Mouse (Mus musculus): ENCODE results near the gene Rel. TPM values are rescaled to one million over a fixed set of nuclear protein-coding genes. Genes with fewer than 3 reads are reported as not detected.

Rel gene
- polyA plus RNA-seq, 2 experiments = 1.7 to 2.1 TPM

GRCm38 (mm10) chr11:23722326-23722725, 48.4 kb downstream of the Rel start:
- Histone ChIP-seq H3K9me3 (ENCODE audit: control insufficient read depth, low read length) (no peaks in the 10 kb centered on the region), H3K9ac (ENCODE audit: low read depth, low read length, severe bottlenecking) (no peak overlapping the region), H3K36me3 (ENCODE audit: control insufficient read depth, insufficient read depth, low read length) (peaks cover 77% of the 10 kb centered on the region), H3K27me3 (ENCODE audit: control insufficient read depth, insufficient read depth, low read length) (no peaks in the 10 kb centered on the region), H3K4me1 (ENCODE audit: control insufficient read depth, insufficient read depth, low read length) (no peaks in the 10 kb centered on the region), H3K27ac (replicated peaks; ENCODE audit: low read depth, low read length) (no peak overlapping the region), H3K4me2 (replicated peaks; ENCODE audit: low read depth, low read length, severe bottlenecking) (no peak overlapping the region), H3K4me3 (replicated peaks; ENCODE audit: low read length) (no peak overlapping the region)
- ATAC-seq (ENCODE audit: low FRiP score, low read depth) (no peak), DNase-seq (ENCODE audit: low spot score) (no peak)
- no peak for TF ChIP-seq POLR2A (IDR thresholded peaks at IDR 0.05; ENCODE audit: borderline replicate concordance, extremely low read depth, insufficient read depth, insufficient read length)
- WGBS = 38% methylated on average over 2 of the region's 2 CpGs

DNA sequence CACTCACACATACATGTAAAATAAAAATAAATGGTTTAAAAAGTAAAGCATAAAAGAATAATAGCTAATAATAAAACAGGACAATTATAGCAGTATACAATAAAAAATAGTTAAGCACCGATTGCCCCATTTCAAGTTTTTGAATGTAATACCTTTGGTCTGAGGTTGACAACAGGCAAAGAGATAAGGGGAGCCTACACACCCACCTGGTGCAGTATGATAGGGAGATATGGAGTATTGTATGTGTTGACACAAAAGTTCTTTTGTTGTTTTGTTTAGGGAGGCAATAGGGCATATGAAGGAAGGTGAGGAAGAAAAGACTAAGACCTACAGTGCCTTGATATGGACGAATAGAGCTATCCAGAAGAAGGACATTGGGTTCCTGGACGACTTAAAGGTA, 50.9 kb downstream of the Rel start:
- Histone ChIP-seq H3K27me3 (ENCODE audit: control insufficient read depth, insufficient read depth, low read length) (no peaks in the 10 kb centered on the region), H3K36me3 (ENCODE audit: control insufficient read depth, insufficient read depth, low read length) (peaks cover 82% of the 10 kb centered on the region), H3K9ac (ENCODE audit: low read depth, low read length, severe bottlenecking) (no peak overlapping the region), H3K27ac (replicated peaks; ENCODE audit: low read depth, low read length) (no peak overlapping the region), H3K4me1 (ENCODE audit: control insufficient read depth, insufficient read depth, low read length) (no peaks in the 10 kb centered on the region), H3K9me3 (ENCODE audit: control insufficient read depth, low read length) (no peaks in the 10 kb centered on the region), H3K4me2 (replicated peaks; ENCODE audit: low read depth, low read length, severe bottlenecking) (no peak overlapping the region), H3K4me3 (replicated peaks; ENCODE audit: low read length) (no peak overlapping the region)
- no peak for TF ChIP-seq POLR2A (IDR thresholded peaks at IDR 0.05; ENCODE audit: borderline replicate concordance, extremely low read depth, insufficient read depth, insufficient read length)
- DNase-seq (ENCODE audit: low spot score) = no peak
- WGBS = 84% methylated on average over 3 of the region's 3 CpGs
- ATAC-seq (ENCODE audit: low FRiP score, low read depth) = no peak

- Histone ChIP-seq H3K9ac (ENCODE audit: low read depth, low read length, severe bottlenecking) (no peak overlapping the region), H3K27me3 (ENCODE audit: control insufficient read depth, insufficient read depth, low read length) (no peaks in the 10 kb centered on the region), H3K4me3 (replicated peaks; ENCODE audit: low read length) (no peak overlapping the region), H3K36me3 (ENCODE audit: control insufficient read depth, insufficient read depth, low read length) (peaks cover 86% of the 10 kb centered on the region), H3K9me3 (ENCODE audit: control insufficient read depth, low read length) (no peaks in the 10 kb centered on the region), H3K4me2 (replicated peaks; ENCODE audit: low read depth, low read length, severe bottlenecking) (no peak overlapping the region), H3K27ac (replicated peaks; ENCODE audit: low read depth, low read length) (no peak overlapping the region), H3K4me1 (ENCODE audit: control insufficient read depth, insufficient read depth, low read length) (no peaks in the 10 kb centered on the region)
- TF ChIP-seq POLR2A (IDR thresholded peaks at IDR 0.05; ENCODE audit: borderline replicate concordance, extremely low read depth, insufficient read depth, insufficient read length) = no peak
- ATAC-seq (ENCODE audit: low FRiP score, low read depth) (no peak), DNase-seq (ENCODE audit: low spot score) (no peak)
- 94% methylated on average over 2 of the region's 2 CpGs for WGBS
Observed at GRCm38 (mm10) chr11:23718856-23719255, 51.9 kb downstream of the Rel start.

DNA sequence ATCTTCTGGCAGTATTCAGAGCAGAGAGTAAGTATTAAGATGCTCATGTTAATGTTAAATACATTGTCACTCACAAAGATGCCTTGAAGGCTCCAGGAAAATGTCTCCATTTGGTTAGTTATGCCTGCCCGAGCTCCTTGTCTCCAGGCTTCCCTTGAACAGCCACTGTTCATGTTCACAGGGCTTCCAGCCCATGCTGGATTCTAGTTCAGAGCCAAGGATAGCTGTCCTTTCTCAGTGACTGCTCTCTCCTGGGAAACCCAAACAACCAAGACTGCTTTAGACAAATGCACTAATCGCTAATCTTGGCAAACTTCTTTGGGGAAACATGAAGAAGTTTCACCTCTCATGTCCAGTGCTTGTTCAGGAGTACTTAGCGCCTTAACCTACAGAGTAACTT, 58.5 kb downstream of the Rel start:
- DNase-seq (ENCODE audit: low spot score) (no peak), ATAC-seq (ENCODE audit: low FRiP score, low read depth) (no peak)
- H3K4me2 ChIP-seq (replicated peaks; ENCODE audit: low read depth, low read length, severe bottlenecking) = no peak overlapping the region
- H3K4me1 ChIP-seq (ENCODE audit: control insufficient read depth, insufficient read depth, low read length) = no peaks in the 10 kb centered on the region
- H3K27me3 ChIP-seq (ENCODE audit: control insufficient read depth, insufficient read depth, low read length) = no peaks in the 10 kb centered on the region
- 85% methylated on average over 3 of the region's 3 CpGs for WGBS
- H3K9me3 ChIP-seq (ENCODE audit: control insufficient read depth, low read length) = no peaks in the 10 kb centered on the region
- H3K27ac ChIP-seq (replicated peaks; ENCODE audit: low read depth, low read length) = no peak overlapping the region
- H3K9ac ChIP-seq (ENCODE audit: low read depth, low read length, severe bottlenecking) = no peak overlapping the region
- no peak for TF ChIP-seq POLR2A (IDR thresholded peaks at IDR 0.05; ENCODE audit: borderline replicate concordance, extremely low read depth, insufficient read depth, insufficient read length)
- H3K36me3 ChIP-seq (ENCODE audit: control insufficient read depth, insufficient read depth, low read length) = peaks cover 88% of the 10 kb centered on the region
- no peak overlapping the region for H3K4me3 ChIP-seq (replicated peaks; ENCODE audit: low read length)

GRCm38 (mm10) chr11:23704604-23705294, 66.0 kb downstream of the Rel start:
- ATAC-seq (ENCODE audit: low FRiP score, low read depth) (no peak), DNase-seq (ENCODE audit: low spot score) (no peak)
- Histone ChIP-seq H3K36me3 (ENCODE audit: control insufficient read depth, insufficient read depth, low read length) (peaks cover 42% of the 10 kb centered on the region), H3K9ac (ENCODE audit: low read depth, low read length, severe bottlenecking) (no peak overlapping the region), H3K27ac (replicated peaks; ENCODE audit: low read depth, low read length) (no peak overlapping the region), H3K9me3 (ENCODE audit: control insufficient read depth, low read length) (no peaks in the 10 kb centered on the region), H3K4me2 (replicated peaks; ENCODE audit: low read depth, low read length, severe bottlenecking) (no peak overlapping the region), H3K4me3 (replicated peaks; ENCODE audit: low read length) (no peak overlapping the region), H3K4me1 (ENCODE audit: control insufficient read depth, insufficient read depth, low read length) (no peaks in the 10 kb centered on the region), H3K27me3 (ENCODE audit: control insufficient read depth, insufficient read depth, low read length) (no peaks in the 10 kb centered on the region)
- WGBS = 85% methylated on average over 7 of the region's 7 CpGs
- no peak for TF ChIP-seq POLR2A (IDR thresholded peaks at IDR 0.05; ENCODE audit: borderline replicate concordance, extremely low read depth, insufficient read depth, insufficient read length)
